Mouse (Mus musculus): ENCODE measurements at regions not wholly inside any gene's neighbourhood (a gene's known extent, or its start where the extent isn't known, plus 50 kb on each side); places are given as distances from the start of the nearest gene placed in this dataset.
"Not testable (repeated sequence)": the region's sequence is repeated elsewhere in the genome, so short reads cannot be mapped to it uniquely, and the experiment has no call there.

DNA sequence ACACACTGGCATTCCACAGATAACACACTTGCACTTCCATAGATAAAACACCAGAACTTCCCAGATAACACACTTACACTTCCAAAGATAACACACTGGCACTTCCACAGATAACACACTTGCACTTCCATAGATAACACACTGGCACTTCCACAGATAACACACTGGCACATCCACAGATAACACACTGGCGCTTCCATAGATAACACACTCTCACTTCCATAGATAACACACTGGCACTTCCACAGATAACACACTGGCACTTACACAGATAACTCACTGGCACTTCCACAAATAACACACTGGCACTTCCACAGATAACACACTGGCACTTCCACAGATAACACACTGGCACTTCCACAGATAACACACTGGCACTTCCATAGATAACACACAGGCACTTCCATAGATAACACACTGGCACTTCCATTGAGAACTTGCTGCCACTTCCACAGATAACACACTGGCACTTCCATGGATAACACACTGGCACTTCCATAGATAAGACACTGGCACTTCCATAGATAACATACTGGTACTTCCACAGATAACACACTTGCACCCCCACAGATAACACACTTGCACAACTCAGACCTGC lies 170.0 kb upstream of the Afdn start:
- not testable (repeated sequence) for DNase-seq
